Mouse (Mus musculus) heart, postnatal 0 days (tissue): Measurements from ENCODE around the gene Iqcf6.

Source experiments
- CTCF ChIP-seq: IDR thresholded peaks from 2 replicates; pipeline ENCODE4 v1.5.1; 2016; ENCODE audit warnings: antibody characterized with exemption, control low read depth, low read depth
- EP300 ChIP-seq: IDR thresholded peaks from 2 replicates; pipeline ENCODE4 v1.6.1; 2016; ENCODE audit warnings: antibody characterized with exemption, low read depth

- TF ChIP-seq CTCF (no peak), EP300 (no peak)
Observed at GRCm38 (mm10) chr9:106616306-106616705, 10.1 kb upstream of the Iqcf6 start.
